Mouse (Mus musculus) heart, adult 2 months (tissue): ENCODE data around the gene Wdhd1.

Experiments used
- CTCF ChIP-seq: fragments of 200-600 bp; IDR thresholded peaks from 2 replicates; pipeline ENCODE4 v1.8.1; 2022; ENCODE audit warnings: antibody characterized with exemption, mild to moderate bottlenecking, moderate library complexity
- EP300 ChIP-seq: fragments of 200-500 bp; IDR thresholded peaks from 2 replicates; pipeline ENCODE4 v1.6.1; 2011; ENCODE audit warnings: low read depth, low read length, control low read depth; ENCODE audit not compliant: insufficient read depth
- POLR2A ChIP-seq: fragments of 200-500 bp; IDR thresholded peaks from 2 replicates; pipeline ENCODE4 v1.6.1; 2011; ENCODE audit warnings: mild to moderate bottlenecking, low read depth, low read length, control low read depth; ENCODE audit not compliant: insufficient read depth

DNA sequence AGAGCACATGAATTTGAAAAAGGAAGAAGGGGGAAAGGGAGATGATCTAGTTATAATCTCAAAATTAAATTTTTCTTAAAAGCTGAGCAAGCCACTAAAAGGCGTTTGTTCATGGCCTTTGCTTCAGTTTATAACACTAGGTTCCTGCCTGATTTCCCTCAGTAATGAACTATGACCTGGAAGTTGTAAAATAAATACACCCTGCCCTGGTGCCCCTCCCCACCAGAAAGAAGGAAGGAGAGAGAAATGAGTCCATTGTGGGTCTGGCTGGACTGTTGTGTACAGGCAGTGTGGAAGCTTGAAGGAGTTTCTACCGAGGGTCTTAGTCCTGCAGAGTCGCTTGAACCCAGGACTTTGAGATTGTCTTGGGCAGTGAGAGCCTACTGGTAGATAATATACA is 31.0 kb upstream of the Wdhd1 start:
- TF ChIP-seq POLR2A = no peak
- TF ChIP-seq CTCF = no peak
- TF ChIP-seq EP300 = no peak
